Mouse (Mus musculus) neural tube, embryonic 14.5 days (tissue): Measurements from ENCODE around the gene Cdkl4. TPM values are rescaled to one million over a fixed set of nuclear protein-coding genes. Genes with fewer than 3 reads are reported as not detected.
"Not testable (repeated sequence)": the region's sequence is repeated elsewhere in the genome, so short reads cannot be mapped to it uniquely, and the experiment has no call there.

ENCODE experiments used
- ATAC-seq: fragments of 200-750 bp; cut with Nextera tagmentation; 2 replicates; pipeline ENCODE4 v1.8.0; 2017; ENCODE audit warnings: low read depth, mild to moderate bottlenecking, moderate TSS enrichment, moderate library complexity
- H3K27ac ChIP-seq: fragments of 300-500 bp; sonication (generic); 2 replicates; pipeline ENCODE4 v1.5.1; 2014; ENCODE audit warnings: low read depth, mild to moderate bottlenecking, control low read depth, low read length, moderate library complexity, mixed read lengths
- H3K27me3 ChIP-seq: fragments of 300-500 bp; sonication (generic); 2 replicates; pipeline ENCODE4 v1.6.1; 2014; ENCODE audit warnings: low read length; ENCODE audit not compliant: control insufficient read depth, insufficient read depth
- H3K36me3 ChIP-seq: fragments of 300-500 bp; sonication (generic); 2 replicates; pipeline ENCODE4 v1.6.1; 2014; ENCODE audit warnings: low read length, mixed read lengths; ENCODE audit not compliant: control insufficient read depth, insufficient read depth
- H3K4me1 ChIP-seq: fragments of 300-500 bp; sonication (generic); 2 replicates; pipeline ENCODE4 v1.6.1; 2014; ENCODE audit warnings: low read length; ENCODE audit not compliant: control insufficient read depth, insufficient read depth
- H3K4me2 ChIP-seq: fragments of 300-500 bp; sonication (generic); 2 replicates; pipeline ENCODE4 v1.6.1; 2014; ENCODE audit warnings: mild to moderate bottlenecking, low read depth, low read length, control low read depth
- H3K4me3 ChIP-seq: fragments of 300-500 bp; sonication (generic); 2 replicates; pipeline ENCODE4 v1.5.1; 2014; ENCODE audit warnings: low read depth, low read length, control low read depth, mixed read lengths
- H3K9ac ChIP-seq: fragments of 300-500 bp; sonication (generic); replicated peaks from 2 replicates; pipeline ENCODE4 v1.6.1; 2014; ENCODE audit warnings: low read depth, mild to moderate bottlenecking, control low read depth, low read length, mixed read lengths
- H3K9me3 ChIP-seq: fragments of 300-500 bp; sonication (generic); 2 replicates; pipeline ENCODE4 v1.6.1; 2016; ENCODE audit warnings: low read length; ENCODE audit not compliant: control insufficient read depth
- WGBS: fragments of 180-500 bp; shearing (Covaris S2); extraction: QIAGEN DNeasy Blood & Tissue Kit; methylation state at CpG from one replicate; pipeline ENCODE4 v1.1.7; 2014; 5-methylcytosine and 5-hydroxymethylcytosine counted together
- polyA plus RNA-seq: library from polyadenylated mRNA; unstranded; fragments of >200 nt; fragmentation: Nextera tagmentation; extraction: Ambion mirVana; gene quantifications from 2 replicates; pipeline ENCODE4 v1.2.1, GENCODE M21; 2014

The Cdkl4 gene
- polyA plus RNA-seq, 1 experiment from 2014 or later = 7.4 TPM

DNA sequence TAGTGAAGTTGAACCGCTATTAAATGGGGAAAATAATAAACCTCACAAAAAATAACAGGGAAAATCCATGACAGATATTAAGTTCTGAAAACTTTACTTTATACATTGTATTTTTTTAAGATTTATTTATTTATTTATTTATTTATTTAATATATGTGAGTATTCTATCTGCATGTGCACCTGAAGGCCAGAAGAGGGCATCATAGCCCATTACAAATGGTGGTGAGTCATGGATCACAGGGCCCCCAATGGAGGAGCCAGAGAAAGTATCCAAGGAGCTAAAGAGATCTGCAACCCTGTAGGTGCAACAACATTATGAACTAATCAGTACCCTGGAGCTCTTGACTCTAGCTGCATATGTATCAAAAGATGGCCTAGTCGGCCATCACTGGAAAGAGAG is 7.9 kb downstream of the Cdkl4 start:
- H3K4me1 ChIP-seq, ATAC-seq, H3K4me2 ChIP-seq, H3K9me3 ChIP-seq, H3K36me3 ChIP-seq, H3K4me3 ChIP-seq, H3K27ac ChIP-seq, H3K27me3 ChIP-seq, H3K9ac ChIP-seq: not testable (repeated sequence)
- 94% methylated on average over 1 of the region's 2 CpGs for WGBS

DNA sequence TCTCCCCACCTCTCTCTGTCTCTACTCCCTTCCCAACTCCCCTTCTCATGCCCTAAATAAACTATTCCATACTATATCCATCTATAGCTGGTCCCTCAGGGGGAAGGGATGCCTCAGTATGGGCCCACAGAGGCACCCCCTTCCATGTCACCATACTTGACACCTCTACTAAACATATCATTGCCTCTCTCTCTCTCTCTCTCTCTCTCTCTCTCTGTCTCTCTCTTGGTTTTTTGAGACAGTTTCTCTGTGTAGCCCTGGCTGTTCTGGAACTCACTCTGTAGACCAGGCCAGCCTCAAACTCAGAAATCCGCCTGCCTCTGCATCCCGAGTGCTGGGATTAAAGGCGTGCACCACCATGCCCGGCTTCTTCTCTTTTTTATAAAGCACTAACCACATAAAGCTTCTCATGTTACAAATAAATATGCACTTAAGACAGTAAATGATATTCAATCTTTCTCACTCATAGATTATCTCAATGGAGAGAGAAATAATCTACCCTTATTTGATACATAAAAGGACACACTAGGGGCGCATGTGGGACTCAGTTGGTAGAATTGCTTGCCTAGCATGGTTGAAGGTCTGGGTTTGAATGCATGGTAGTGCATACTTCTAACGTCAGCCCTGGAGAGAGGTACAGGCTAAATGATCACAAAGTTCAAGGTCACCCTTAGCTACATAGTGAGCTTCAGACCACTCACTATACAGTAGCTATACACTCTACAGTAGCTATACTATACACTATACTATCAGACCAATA is 8.6 kb downstream of the Cdkl4 start:
- H3K9ac ChIP-seq = no peak overlapping the region
- whole genome bisulfite sequencing = 91% methylated on average over 6 of the region's 6 CpGs
- H3K4me1 ChIP-seq = no peaks in the 10 kb centered on the region
- H3K27ac ChIP-seq = no peak overlapping the region
- no peaks in the 10 kb centered on the region for H3K9me3 ChIP-seq
- H3K4me3 ChIP-seq = no peak overlapping the region
- H3K27me3 ChIP-seq = no peaks in the 10 kb centered on the region
- H3K36me3 ChIP-seq = no peaks in the 10 kb centered on the region
- no peak overlapping the region for H3K4me2 ChIP-seq
- no peak for ATAC-seq

DNA sequence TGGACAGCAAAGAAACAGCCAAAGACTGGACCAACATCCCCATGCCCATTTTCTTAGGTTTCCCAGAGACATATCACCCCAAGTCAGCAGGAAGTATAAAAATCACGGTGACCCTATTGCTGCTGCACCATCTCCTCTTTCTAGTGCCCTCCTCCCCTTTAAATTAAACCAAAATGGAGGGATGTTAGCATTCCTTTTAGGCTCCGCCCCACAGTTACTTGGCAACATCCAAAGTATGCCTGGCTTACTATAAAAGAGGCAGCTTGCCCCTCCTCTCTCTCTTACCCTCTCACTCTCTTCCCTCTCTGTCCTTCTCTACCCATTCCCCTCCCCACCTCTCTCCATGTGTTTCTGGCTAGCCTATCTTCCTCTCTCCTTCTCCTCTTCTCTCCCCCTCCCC is 9.2 kb downstream of the Cdkl4 start:
- no peak overlapping the region for H3K4me3 ChIP-seq
- no peaks in the 10 kb centered on the region for H3K9me3 ChIP-seq
- H3K9ac ChIP-seq = no peak overlapping the region
- 89% methylated on average over 2 of the region's 2 CpGs for WGBS
- ATAC-seq = no peak
- no peaks in the 10 kb centered on the region for H3K27me3 ChIP-seq
- H3K4me1 ChIP-seq = no peaks in the 10 kb centered on the region
- no peak overlapping the region for H3K27ac ChIP-seq
- no peaks in the 10 kb centered on the region for H3K36me3 ChIP-seq
- H3K4me2 ChIP-seq = no peak overlapping the region

DNA sequence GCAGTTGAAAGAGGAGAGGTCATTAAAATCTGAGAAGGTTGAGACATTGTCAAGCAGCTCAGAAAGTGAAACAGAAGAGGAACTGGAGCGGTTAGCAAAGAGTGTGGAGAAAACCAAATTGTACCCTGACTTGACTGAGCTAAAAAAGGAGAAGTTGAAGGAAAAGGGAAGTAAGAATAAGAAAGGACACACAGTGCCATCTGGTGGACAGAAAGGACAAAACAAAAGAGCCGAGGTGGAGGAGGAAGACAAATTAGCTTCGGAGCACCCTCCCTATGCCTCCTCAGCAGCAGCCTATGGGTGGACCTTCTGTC is 13.0 kb downstream of the Cdkl4 start:
- no peak overlapping the region for H3K4me3 ChIP-seq
- no peaks in the 10 kb centered on the region for H3K4me1 ChIP-seq
- no peak for ATAC-seq
- H3K4me2 ChIP-seq = no peak overlapping the region
- no peaks in the 10 kb centered on the region for H3K27me3 ChIP-seq
- no peak overlapping the region for H3K9ac ChIP-seq
- WGBS = 70% methylated on average over 3 of the region's 3 CpGs
- no peak overlapping the region for H3K27ac ChIP-seq
- no peaks in the 10 kb centered on the region for H3K36me3 ChIP-seq
- H3K9me3 ChIP-seq = no peaks in the 10 kb centered on the region

DNA sequence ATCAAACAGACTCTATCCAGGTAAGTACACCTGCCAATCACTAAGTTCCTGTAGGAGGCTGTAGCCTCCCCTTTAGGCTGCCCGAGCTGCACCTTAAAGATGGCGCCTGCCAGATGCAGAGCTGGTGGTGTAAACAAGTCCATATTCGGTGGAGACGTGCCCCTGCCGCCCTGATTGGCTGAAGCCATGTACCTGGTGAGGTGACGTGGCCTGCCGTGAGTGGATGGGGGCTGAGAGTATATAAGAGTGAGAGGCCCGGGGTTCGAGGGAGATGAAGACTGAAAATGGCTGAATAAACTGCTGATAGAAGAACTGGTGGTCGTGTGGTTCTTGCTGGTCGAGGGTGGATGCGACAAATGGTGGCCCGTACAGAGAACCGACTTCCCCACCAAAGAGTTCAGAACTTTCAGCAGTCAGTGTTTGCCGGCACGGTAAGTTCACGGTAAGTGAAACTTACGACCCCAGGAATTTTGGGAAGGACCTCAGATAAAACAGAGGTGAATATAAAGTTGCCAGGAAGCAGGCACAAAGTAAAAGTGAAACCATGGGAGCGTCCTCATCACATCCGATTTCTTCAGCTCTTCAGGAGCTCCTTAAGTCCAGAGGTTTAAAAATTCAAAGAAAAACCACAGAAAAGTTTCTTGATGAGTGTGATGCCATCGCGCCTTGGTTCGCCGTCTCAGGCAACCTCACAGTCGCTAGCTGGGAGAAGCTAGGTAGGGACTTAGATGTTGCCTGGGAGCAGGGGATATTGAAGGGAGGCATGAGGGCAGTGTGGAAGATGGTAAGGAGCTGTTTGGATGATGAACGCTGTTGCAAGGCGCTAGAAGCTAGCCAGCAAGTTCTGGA is 13.6 kb downstream of the Cdkl4 start:
- not testable (repeated sequence) for H3K27ac ChIP-seq, ATAC-seq, H3K9me3 ChIP-seq, H3K4me3 ChIP-seq, H3K4me1 ChIP-seq, H3K36me3 ChIP-seq, H3K4me2 ChIP-seq, H3K27me3 ChIP-seq, H3K9ac ChIP-seq
- 96% methylated on average over 27 of the region's 27 CpGs for WGBS

DNA sequence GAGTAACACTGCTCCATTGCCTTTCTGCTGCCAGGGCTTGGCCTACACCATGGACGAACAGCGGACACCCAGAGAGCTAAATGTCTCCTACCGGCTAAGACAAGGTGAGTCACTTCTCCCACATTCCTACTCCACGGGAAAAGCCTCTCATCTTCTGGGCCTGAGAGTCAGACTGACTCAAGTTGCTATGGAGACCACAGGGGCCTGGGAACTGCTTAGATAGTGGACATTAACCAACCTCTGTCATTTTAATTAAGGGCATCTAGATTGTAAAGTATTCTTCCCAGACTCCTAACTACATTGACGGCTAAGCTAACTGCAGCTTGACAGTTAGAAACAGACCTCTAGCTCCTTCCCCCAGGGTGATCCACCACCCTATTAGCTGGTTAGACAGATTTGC is 14.8 kb downstream of the Cdkl4 start:
- H3K4me1 ChIP-seq = no peaks in the 10 kb centered on the region
- no peak for ATAC-seq
- 73% methylated on average over 5 of the region's 5 CpGs for WGBS

DNA sequence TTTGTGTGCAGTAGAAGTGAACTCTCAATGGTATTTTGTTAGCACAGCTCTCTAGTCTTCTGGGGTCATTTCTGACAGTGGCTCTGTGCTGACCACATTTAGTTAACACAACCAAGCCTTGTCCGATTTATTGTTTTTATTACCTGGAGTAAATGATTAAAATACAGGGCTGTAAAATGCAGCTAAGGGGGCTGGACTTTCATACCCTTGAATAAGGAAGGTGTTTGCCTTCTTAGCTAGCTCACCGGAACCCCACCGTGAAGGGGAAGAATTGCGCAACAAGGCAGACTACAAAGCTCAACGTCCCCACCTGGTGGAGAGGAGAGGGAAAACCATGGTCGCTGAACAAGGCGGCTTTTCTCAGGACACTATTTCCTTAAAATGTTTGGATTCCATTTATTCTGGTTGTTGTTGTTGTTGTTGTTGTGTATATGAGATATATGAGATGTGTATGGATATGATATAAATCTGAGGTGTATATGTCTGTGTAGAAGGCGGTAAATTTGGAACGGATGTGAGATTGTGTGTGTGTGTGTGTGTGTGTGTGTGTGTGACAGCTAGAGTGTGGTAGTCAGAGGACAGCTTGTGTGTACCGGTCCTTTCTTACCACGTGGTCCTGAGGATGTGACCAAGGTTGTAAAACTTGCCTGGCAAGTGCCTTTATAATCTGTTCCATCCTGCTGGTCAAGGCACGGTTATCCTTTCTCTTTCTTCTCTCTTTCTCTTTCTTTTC is 16.8 kb downstream of the Cdkl4 start:
- Histone ChIP-seq H3K36me3 (no peaks in the 10 kb centered on the region), H3K9me3 (no peaks in the 10 kb centered on the region), H3K27ac (no peak overlapping the region), H3K9ac (no peak overlapping the region), H3K4me3 (no peak overlapping the region), H3K27me3 (no peaks in the 10 kb centered on the region), H3K4me2 (no peak overlapping the region), H3K4me1 (no peaks in the 10 kb centered on the region)
- peak; percentile 69; the same call in 1 of the 2 replicates for ATAC-seq
- 21% methylated on average over 12 of the region's 12 CpGs for WGBS

More for the DNA sequence above, 14.8 kb downstream of the Cdkl4 start:
- no peak overlapping the region for H3K4me2 ChIP-seq
- no peak overlapping the region for H3K9ac ChIP-seq
- H3K4me3 ChIP-seq = no peak overlapping the region
- no peaks in the 10 kb centered on the region for H3K9me3 ChIP-seq
- no peaks in the 10 kb centered on the region for H3K36me3 ChIP-seq
- no peak overlapping the region for H3K27ac ChIP-seq
- no peaks in the 10 kb centered on the region for H3K27me3 ChIP-seq

DNA sequence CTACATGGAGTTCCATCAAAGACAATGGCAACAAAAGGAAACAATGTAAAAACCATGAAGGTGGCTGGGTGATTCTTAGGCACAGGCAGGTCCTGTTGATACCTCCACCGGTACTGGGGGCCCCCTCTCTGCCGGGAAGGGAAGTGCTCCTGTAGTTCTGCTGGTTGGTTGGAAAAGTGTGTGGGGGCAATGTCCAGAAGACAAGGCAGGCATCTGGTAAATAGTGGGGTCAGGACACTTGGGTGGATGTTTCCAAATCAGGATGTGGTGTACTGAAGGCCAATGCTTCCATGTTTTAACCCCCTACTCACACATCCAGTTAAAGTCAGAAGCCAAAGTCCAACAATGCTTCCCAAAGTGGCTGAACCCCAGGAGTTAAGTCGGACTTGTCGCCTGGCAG is 17.9 kb downstream of the Cdkl4 start:
- H3K4me1 ChIP-seq = no peaks in the 10 kb centered on the region
- no peaks in the 10 kb centered on the region for H3K27me3 ChIP-seq
- H3K4me2 ChIP-seq = no peak overlapping the region
- WGBS = 95% methylated on average over 4 of the region's 4 CpGs
- ATAC-seq = no peak
- no peaks in the 10 kb centered on the region for H3K36me3 ChIP-seq
- no peak overlapping the region for H3K9ac ChIP-seq
- H3K9me3 ChIP-seq = no peaks in the 10 kb centered on the region
- no peak overlapping the region for H3K4me3 ChIP-seq
- no peak overlapping the region for H3K27ac ChIP-seq

DNA sequence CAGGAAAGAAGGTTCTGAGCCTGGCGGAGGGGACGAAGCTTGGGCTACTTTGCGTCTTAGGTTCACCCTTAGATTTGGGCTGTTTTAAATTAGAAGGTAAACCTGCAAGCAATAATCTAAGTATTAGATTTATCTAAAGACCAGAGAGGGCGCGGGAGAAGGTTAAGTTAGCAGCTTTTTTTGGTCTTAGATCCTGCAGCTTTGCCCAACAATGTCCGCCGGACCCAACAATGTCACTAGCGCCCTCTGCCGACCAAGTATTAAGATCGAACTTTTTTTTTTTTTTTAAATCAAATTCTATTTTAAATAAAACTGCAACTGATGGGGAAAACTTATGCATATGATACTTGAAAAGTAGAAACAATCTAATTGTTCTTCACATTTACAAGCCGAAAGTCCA is 18.6 kb downstream of the Cdkl4 start:
- no peak overlapping the region for H3K27ac ChIP-seq
- H3K4me3 ChIP-seq = no peak overlapping the region
- ATAC-seq = no peak
- H3K9me3 ChIP-seq = no peaks in the 10 kb centered on the region
- WGBS = 47% methylated on average over 11 of the region's 11 CpGs
- no peak overlapping the region for H3K4me2 ChIP-seq
- H3K4me1 ChIP-seq = no peaks in the 10 kb centered on the region
- no peaks in the 10 kb centered on the region for H3K27me3 ChIP-seq
- no peaks in the 10 kb centered on the region for H3K36me3 ChIP-seq
- H3K9ac ChIP-seq = no peak overlapping the region
